Mouse (Mus musculus) brain, adult 2 months (tissue): ENCODE data around the gene Zfp750.

Experiments
- DNase-seq: peaks from one replicate; pipeline ENCODE4 v3.0.0; 2011; ENCODE audit warnings: low read depth, low spot score

The Zfp750 gene

DNA sequence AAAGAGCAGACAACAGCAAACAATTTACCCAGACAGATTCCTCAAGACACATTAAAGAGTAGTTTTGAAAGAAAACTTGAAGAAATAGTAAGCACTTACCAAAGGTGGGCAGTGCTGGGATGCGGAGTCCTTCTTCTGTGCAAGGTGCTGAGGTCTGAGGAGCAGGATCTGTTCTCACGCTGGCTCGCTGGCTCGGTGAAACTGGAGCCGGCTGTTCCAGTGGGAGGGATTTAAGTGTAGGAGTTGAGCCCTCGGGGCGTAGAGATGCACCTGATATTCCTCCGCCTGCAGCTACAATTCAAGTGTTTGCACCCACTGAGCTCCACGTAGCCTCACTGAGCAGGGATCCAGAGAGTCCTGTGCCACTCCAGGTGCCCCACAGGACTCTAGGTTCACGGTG, at the start of gene Zfp750:
Gene Zfp750 (minus strand): TSS at position 203 of the 400 bp plus-strand sequence.
- peak; percentile 60 for DNase-seq

DNA sequence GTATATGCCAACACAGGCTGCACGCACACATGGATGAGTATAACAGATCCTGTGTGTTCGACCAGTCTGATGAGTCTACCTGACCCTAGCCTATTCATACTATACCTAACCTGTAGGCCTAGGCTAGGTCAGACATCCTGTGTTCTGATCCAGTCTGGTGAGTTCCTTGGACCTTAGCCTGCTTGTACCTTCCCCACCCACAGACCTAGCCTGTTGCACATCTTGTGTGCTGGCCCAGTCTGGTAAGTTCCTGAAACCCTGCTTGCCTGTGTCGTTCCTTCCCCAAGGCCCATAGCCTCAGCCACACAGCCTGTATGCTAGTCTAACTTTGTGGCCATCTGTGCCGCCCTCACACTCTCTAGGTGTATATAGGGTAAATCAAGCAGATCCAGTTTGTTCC, 45.1 kb upstream of the Zfp750 start:
- no peak for DNase-seq

DNA sequence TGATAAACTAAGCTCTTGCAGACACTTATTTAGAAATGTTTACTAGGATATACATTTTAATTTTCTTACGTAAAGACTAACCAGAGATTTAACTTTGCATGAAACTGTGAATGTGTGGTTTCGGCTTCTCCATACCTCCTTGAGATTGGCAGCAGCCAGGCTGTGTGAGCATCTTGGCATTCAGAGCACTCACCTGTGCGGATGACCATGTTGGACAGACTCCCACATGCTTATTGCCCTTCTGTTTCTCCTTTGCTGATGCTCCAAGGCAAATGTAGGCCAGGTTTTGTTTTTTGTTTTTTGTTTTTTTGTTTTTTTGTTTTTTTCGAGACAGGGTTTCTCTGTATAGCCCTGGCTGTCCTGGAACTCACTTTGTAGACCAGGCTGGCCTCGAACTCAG, 44.2 kb upstream of the Zfp750 start:
- peak; percentile 88 for DNase-seq

DNA sequence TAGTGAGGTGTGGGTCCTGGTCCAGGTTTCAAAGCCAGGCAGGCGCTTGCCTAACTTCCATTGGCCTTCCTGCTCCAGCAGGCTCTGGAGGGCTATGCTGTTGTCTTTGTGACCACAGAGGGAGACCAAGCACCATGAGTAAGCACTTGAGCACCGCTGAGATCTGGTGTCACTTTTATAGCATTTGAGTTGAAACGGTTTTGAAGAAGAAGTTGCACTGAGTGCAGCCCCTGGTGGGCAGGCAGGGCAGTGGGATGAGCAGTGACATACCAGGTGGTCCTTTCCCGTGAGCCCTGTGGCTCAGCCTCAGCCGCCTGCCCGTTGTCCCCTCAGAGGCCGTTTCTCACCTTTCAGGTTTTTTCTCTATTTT, 41.1 kb upstream of the Zfp750 start:
- DNase-seq, result no peak

DNA sequence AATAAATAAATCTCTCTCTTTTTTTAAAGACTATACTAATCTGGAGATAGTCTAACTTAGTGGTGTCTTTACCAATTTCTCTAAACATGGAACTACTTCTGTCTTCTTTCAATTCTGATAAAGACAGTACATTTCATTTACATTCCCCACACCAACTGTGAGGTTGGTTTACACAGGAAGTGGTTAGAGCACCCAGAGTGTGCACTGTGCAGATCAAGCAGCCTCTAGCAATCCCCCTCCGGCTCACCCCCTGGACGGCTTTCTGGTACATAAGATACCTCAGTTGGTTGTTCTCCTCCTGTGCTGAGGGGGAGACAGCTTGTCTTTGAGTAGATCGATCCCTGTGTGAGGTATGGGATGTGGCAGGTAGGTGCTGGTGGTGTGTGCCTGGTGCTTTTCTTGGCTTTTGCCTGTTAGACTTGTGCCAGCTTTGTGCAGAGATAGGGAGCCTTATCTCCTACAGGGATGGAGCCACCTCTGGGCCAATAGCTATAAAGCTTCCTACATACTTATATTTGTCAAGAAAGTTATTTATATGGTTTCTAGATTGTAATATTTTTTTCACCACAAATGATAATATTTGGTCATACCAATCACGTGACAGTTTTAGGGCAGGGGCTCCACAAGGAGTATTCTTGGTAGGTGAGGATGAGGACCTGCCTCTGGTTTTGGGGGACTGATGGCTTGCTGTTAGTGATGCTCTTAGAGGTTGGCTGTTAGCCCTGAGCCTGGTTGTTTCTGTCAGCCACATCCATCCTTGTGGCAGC, 40.6 kb upstream of the Zfp750 start:
- no peak for DNase-seq

DNA sequence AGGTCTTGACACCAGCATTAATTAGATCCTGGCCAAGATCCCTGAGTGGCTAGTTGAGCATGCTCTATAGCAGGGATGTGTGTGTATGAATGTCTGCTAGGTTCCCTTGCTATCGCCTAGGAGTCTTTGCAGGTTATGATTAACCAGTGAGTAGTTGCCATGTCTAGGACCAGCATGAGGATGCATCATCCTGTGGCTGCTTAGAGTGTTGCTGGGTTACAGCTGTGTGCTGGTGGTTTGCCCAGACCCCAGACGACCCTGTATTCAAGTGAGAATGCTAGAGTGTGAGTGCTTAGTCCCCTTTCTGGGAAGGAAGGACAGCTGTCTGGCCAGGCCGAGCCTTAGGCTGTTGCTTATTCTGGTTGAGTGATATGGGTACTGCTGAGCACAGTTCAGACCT, 39.4 kb upstream of the Zfp750 start:
- no peak for DNase-seq

DNA sequence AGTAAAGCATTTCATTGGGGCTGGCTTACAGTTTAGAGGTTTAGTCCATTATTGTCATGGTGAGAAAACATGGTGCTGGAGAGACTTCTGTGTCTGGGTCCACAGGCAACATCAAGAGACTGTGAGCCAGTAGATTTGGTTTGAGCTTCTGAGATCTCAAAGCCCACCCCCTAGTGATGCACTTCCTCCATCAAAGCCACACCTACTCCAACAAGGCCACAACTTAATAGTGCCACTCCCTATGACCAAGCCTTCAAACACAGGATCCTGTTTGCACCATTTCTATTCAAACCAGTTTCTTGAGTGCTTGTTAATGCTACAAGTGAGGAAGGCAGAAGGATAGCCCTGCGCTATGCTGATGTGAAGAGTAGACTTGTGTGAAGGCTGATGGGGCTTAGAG, 38.8 kb upstream of the Zfp750 start:
- DNase-seq, result no peak

DNA sequence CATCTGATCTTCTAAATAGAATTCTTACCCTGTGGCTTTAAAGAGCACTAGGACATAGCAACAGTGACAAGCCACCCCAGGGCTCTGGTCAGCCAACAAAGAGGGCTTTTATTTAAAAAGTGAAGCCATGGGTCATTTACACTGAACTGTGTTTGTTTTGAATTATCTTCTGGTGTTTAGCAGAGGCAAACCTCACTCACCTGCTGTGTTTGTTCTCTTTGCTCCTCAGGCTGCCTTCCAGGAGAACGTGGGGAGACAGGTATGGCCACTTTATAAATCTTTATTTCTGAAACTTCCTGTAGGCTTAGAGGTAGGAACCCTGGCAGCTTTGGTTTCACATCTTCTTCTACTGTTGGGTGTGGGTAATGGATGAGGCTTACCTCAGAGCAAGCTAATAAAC, 37.6 kb upstream of the Zfp750 start:
- no peak for DNase-seq

DNA sequence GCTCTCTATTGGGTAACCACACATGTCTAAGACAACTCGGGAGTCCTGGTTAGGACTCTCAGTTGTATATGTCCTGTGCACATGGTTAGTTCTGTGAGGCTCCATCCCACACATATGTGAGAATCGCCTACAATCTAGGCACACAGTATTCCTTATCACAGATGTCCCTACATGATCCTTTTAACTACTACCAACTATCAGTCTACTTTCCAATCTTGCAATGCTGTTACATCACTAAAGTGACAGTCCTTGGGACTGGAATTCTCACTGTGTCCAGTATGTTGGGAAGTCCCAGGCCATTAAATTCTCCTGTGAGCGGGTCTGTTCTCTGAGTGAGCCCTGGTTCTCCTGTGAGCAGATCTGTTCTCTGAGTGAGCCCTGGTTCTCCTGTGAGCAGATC, 34.3 kb upstream of the Zfp750 start:
- no peak for DNase-seq

DNA sequence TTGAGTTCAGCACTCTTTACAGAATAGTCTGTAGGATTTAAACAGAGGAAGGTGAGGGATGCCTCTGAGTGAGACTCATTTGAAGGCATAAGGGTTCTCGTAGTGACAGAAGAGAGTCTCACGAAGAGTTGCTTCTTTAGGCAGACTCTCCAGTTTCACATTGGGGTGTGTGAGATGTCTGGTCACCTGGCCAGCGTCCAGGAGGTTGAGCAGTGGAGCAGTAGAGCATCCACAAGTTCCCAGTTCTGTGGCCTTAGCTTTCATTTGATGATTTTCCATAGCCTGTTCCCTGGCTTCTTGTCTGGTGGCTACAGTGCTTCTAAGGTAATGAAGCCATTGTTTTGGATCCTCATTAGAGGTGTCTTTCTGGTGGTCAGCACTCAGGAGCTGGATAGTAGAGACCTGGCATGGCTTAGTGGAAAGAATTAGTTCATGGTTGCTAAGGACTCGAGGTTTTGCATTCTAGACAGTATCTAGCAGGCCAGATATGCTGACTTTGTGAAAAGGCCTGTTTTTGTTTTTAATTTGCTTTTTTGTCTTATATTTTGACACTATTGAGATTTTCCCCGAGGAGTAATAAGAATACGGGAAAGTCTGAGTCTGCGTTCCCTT, 33.8 kb upstream of the Zfp750 start:
- peak; percentile 13 for DNase-seq

DNA sequence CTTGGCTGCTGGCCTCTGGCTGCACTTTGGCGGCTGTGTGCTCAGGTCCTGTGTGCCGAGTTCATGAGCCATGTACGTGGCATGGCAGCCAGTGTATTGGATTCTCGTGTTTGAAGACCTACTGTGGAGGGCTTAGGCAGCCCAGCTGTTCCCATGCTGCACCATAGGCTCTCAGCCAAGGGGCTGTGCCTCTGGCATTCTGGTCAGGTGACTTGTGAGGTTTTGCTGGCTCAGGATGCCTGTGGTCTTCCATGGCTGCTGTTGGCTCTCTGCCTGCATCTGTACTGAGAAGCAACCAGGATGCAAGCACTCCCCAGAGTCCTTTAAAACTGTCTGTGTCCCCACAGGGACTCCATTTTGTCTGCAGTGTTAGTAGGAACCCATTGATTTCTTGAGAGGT, 33.0 kb upstream of the Zfp750 start:
- DNase-seq, result peak; percentile 28

DNA sequence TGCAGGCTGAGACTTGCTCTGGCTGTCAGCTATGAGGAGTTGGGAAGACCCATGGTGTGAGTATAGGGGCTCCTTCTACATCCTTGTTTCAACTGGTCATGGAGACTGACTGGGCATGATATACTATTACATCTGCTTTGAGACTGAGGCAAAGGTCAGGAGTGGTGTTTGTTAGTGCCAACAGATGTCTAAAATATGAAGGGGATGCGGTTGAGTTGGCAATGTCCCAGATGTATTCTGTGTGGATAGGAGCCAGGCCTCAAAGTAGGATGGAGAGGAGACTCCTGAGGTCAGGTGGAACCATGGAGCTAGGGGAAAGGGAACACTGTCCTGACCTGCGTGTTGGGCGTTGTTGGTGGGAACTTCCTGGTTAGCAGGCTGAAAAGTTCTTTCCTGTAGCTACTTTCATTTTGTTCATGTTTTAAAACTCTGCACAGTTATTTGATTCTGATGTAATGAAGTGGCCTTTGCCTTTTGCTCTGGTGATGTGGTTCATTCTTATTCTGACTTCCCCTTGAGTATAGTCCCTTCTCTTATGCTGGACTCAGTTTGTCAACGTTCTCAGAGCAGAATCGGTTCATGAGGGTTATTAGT, 32.2 kb upstream of the Zfp750 start:
- DNase-seq, result no peak

DNA sequence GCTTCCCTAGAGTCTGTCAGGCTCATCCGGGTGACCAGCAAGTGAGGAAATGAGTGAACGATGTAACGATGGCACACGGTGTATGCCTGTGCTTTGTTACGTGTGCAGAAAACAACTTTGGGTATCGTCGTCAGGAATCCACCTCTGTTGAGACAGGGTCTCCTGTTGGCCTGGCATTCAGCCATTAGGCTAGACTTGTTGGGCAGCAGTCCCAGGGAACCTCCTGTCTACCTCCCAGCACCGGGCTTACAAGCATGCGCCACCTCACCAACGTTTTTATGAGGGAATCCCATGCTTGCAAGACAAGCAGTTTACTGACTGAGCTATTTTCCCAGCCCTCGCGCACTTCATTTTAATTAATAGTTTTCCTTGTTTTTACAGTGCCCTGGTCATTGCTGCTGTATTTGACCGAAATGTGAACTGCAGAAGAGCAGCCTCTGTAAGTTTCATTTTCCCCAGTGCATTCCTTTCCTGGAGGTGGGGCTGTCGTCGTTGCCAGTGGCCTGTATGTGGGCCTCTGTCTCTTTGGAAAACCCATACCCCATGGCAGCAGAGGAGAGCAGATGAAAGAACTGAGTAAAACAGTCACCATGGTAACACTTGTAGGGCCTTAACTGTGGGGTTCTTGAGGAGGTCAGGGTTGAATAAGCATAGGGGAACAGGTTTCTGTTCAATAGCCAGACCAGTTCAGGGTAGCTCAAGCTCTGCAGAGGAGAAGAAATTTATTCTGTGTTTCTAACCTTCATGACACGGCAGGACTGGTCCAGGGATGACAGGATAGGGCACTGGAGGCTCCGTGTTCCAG, 30.9 kb upstream of the Zfp750 start:
- peak; percentile 13 for DNase-seq

DNA sequence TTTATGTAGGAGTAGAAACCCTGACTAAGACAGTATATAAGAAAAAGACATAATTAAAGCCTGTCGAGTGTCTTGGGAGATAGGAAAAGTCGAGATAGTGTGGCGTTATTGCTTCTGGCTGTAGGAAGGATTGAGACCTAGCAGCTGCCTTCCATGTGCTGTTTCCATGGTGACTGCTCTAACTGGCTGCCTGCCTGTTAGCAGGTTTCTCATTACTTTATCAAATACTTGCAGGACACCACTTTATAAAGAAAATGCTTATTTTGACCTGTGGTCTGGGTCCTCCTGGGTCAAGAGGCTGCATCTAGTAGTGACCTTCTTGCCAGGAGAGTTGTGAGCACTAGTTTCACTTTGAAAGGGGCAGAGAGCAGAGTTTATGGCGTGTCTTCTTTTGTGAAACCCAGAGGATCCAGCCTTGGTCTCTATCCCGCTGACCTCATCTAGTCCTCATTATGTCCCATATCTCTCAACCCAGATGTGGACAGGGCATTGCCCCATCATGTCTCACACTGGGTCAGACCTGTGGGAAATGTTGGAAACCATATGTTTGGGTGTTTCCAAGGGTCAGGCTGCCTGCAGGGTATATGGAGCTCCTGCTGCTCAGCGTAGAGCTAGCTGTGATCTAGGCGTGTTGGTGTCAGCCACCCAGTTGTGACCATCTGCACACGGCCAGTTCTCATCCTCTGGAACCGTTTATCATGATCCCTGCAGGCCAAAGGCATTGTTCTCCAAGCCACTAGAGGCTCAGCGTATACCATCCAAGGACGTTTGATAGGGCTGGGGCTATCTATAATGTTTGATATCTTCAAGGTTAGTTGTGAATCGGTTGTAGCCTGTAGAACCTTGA, 30.1 kb upstream of the Zfp750 start:
- DNase-seq, result peak; percentile 82

DNA sequence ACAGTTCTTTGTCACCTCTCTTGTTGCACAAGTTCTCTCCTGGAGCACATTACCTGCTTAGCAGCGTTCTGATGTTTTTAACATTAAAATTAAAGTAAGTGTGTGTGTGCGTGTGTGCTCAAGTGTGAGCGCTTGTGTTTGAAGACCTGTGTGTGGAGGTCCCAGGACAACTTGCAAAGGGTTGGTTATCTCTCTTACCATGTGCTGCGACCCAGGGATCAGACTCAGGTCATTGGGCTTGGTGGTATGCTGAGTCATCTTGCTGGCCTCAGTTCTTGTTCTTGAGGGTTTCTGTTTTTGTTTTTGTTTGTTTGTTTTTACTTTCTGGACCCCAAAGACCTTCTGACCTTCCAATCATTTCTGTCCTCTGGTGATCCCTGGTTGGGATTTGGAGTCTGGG, 28.8 kb upstream of the Zfp750 start:
- DNase-seq, result no peak

DNA sequence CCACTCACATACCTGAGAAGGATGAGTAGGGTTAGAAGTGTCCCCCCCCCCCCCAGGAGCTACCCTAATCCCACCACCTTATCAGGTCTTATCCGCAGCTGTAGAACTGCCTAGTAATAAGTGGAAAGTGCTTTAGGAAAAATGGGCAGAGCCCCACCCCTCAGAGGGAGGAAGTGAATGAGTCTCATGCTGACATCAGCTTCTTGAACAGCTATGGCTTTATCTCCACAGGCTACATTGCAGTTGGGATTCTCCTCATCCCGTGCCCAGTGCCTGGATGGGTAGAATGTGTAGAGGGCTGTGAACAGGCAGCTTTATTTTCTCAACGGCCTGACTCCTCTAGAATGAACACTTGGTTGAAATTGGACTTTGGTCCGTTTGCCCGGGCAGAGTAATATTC, 28.1 kb upstream of the Zfp750 start:
- DNase-seq, result no peak

DNA sequence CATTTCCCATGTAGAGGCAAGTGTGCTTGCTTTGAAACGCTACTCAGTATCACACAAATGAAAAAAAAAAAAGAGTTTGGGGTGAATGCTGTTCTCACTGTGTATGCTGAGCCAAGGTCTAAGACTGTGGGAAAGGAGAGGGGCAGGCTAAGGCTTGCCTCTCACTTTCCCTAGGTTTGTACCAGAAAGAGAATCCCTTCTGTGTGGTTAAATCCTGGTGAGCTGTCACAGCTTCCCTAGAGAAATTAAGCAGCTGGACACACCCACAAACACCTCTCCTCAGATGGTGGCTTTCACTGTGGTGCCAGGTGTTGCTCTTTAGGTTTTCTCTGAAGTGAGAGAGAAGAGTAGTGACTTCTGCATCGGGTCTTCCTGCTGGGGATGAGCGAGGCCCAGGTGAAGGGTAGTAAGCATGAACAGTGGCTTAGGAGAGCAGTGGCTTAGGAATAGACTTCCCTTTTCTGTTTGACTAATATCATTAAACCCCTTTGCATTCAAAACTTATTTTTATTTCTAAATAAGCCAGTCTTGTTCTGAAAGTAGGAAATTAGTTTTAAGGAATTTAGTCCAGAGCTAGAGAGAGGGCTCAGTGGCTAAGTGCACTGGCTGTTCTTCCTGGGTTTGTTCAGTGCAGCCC, 26.4 kb upstream of the Zfp750 start:
- DNase-seq, result no peak

DNA sequence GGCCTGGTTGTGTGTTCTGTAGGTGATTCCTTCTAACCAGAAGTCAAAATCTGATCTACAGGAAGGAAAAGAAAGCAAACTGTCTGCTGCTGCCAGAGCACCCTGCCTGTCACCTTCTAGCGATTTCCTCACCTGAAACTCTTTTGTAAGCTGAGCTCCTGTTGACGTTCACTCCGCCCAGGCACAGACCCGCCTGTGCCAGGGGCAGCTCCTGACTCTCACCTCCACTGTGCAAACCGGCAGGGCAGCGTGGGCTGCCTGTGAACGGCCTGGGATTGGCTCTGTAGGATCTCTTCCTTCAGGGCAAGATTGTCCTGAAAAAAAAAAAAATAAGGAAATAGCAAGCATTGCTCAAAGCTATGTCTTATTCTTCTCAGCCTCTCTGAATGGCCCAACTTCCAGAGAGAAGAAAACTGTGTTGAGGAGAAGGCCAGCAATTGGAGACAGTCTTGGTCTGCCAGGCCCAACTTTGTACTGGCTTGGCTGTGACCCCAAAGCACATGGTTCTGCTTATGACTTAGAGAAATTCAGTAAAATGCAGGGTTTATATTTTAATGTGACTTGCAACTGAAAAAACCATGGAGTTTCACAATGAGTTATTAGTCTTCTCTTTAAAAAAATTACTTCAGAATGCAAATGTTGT, 25.7 kb upstream of the Zfp750 start:
- DNase-seq, result peak; percentile 22

DNA sequence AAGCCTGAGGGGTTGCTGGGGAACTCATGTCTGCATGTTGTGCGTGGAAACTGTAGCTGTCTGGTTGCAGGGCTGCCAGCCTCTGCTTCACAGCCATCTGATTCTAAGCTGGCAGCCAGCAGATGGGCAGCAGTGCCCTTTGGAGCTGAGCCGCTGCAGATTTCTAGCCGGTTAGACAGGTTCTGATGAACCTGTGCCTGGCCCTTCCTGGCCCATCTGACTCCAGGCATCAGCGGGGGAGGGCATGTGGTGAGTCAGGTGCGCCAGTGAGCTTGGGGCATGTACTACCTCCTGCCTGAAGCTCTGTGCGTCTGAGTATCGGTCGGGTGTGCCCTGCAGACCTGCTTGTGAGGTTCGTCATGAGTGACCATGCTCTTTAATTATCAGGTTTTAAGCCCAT, 24.8 kb upstream of the Zfp750 start:
- DNase-seq, result peak; percentile 91

DNA sequence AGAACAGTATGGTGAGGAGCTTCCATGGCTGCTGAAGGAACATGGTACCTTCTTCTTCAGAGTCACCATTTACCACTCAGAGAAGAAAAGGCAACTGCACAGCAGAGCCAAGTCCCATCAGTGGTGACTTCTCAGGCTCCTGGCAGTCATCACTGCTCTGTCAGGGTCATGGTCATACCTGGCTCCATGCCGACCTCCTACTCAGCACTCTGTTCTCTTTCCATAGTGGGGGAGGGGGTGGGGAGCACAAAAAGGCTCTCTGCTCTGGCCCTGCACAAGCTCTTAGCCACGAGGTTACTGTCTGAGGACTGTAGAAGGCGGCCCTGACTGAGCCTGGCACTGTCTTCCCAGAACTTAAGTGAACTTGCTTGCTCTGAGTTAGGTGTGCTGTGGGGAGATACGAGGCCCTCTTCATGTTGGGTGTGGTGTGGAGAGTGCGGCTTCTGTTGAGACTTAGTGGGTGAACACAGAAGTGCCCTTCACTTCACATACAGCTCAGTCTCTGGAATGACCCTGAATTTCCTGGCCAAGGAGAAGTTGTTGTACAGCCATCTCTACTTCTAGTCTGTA, 24.2 kb upstream of the Zfp750 start:
- DNase-seq, result peak; percentile 51
